Mouse (Mus musculus) embryonic fibroblast, embryonic 13.5 days (primary cell): Measurements from ENCODE around the gene Pip4k2a.

ENCODE experiments used
- CTCF ChIP-seq: IDR thresholded peaks from 2 replicates; pipeline ENCODE4 v1.5.1; 2011; ENCODE audit warnings: mild to moderate bottlenecking, control low read depth, low read length, moderate library complexity, borderline replicate concordance; ENCODE audit not compliant: insufficient read depth
- POLR2A ChIP-seq: IDR thresholded peaks from 2 replicates; pipeline ENCODE4 v1.6.1; 2011; ENCODE audit warnings: low read depth, mild to moderate bottlenecking, control low read depth, low read length, moderate library complexity

DNA sequence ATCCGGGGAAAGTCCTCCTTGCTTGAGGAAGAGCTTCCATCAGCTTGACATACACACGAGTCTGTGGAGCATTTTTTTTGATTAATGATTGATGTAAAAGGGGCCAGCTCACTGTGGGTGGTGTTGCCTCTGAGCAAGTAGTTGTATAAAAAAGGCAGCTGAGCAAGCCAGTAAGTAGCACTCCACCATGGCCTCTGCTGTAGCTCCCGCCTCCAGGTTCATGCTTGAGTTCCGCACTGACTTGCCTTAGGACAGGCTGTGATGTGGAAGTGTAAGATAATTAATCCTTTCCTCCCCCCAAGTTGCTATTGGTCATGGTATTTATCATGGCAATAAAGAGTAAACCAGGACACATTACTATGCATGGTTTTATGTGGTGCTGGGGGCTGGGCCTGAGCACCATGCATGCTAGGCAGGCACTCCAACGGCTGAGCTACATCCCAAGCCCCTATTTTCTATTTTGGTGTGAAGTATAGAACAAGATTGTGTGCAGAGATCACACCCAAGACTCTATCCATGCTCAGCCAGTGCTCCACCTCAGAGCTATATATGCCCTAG is 78.0 kb downstream of the Pip4k2a start:
- TF ChIP-seq CTCF (no peak), POLR2A (no peak)
